Mouse (Mus musculus): ENCODE measurements around the gene Cux2.
A peak's percentile ranks its signal among the peaks of the same experiment; 100 is the strongest.

Cux2 gene

GRCm38 (mm10) chr5:121820161-121820560, 229.7 kb downstream of the Cux2 start:
- DNase-seq (ENCODE audit: low spot score in 2 of 2), result no peak

- DNase-seq (ENCODE audit: low spot score in 2 of 2), result no peak
Measured at GRCm38 (mm10) chr5:121819559-121819958, 230.3 kb downstream of the Cux2 start.

DNA sequence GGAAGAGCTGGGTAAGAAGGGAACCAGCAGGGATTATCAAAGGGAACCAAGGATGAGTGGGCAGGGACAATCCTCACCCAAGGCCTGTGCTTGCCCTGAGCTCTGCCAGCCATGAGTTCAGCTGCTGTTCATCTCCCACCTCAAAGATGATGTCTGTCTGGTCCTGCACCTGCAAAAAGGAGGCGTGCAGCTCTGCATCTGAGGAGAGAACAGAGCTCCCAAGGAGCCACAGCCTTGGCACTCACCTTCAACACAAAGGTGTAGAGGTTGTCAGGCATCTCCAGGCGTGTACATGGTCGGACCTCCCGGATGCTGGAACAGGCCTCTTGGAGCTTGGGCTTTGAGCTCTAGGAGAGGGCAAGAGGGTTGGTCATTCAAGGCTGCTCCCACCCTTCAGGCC, 231.0 kb downstream of the Cux2 start:
- no peak for DNase-seq (ENCODE audit: low spot score in 2 of 2)

- DNase-seq (ENCODE audit: low spot score in 2 of 2), result no peak
Measured at GRCm38 (mm10) chr5:121818401-121818800, 231.5 kb downstream of the Cux2 start.

GRCm38 (mm10) chr5:121817551-121817950, 232.4 kb downstream of the Cux2 start:
- DNase-seq (ENCODE audit: low spot score in 2 of 2), result no peak

GRCm38 (mm10) chr5:121816611-121817010, 233.3 kb downstream of the Cux2 start:
- no peak for DNase-seq (ENCODE audit: low spot score in 2 of 2)

GRCm38 (mm10) chr5:121815867-121816380, 234.0 kb downstream of the Cux2 start:
- no peak for DNase-seq (ENCODE audit: low spot score in 2 of 2)

DNA sequence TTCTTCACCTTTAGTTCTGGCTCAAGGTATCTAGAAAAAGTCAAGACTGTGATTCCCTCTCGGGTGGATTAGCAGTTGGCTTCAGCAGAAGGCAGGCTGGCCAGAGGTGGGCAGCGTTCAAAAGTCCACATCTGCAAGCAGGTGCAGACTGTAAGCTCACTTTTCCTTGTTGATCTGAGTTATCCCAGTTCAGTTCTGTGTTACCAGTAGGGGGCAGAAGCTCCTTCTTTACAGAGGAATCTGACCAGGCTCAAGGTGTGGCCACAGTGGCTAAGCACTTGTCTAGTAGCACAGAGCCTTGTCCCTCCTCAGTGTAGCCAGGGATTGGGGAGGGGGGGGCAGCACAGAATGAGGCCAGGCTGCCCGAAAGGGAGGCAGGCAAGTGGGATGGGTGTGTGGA, 234.8 kb downstream of the Cux2 start:
- DNase-seq (ENCODE audit: low spot score in 2 of 2), result peak in 1 of 2 experiments; percentile 5

DNA sequence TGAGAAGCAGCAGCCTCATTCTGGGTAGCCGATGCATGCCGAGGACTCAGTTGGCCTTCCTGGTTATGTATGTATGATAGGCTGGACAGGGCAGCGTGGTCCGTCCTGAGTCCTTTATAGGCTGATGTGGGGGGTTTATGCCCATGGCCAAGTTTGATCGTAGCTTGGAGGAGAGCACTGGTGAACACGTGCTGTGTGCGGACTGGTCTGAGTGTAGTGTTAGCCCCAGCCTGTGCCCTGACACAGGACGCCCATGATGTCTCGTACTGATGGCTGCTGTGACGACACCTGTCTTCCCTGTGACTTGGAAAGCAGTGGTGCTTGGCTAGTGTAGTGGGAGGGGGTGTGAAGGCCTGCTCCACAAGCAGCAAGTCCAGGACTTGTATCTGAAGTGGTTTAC, 236.2 kb downstream of the Cux2 start:
- DNase-seq (ENCODE audit: low spot score in 2 of 2), result no peak

GRCm38 (mm10) chr5:121812526-121813243, 237.2 kb downstream of the Cux2 start:
- no peak for DNase-seq (ENCODE audit: low spot score in 2 of 2)

GRCm38 (mm10) chr5:121811485-121811931, 238.4 kb downstream of the Cux2 start:
- no peak for DNase-seq (ENCODE audit: low spot score in 2 of 2)

DNA sequence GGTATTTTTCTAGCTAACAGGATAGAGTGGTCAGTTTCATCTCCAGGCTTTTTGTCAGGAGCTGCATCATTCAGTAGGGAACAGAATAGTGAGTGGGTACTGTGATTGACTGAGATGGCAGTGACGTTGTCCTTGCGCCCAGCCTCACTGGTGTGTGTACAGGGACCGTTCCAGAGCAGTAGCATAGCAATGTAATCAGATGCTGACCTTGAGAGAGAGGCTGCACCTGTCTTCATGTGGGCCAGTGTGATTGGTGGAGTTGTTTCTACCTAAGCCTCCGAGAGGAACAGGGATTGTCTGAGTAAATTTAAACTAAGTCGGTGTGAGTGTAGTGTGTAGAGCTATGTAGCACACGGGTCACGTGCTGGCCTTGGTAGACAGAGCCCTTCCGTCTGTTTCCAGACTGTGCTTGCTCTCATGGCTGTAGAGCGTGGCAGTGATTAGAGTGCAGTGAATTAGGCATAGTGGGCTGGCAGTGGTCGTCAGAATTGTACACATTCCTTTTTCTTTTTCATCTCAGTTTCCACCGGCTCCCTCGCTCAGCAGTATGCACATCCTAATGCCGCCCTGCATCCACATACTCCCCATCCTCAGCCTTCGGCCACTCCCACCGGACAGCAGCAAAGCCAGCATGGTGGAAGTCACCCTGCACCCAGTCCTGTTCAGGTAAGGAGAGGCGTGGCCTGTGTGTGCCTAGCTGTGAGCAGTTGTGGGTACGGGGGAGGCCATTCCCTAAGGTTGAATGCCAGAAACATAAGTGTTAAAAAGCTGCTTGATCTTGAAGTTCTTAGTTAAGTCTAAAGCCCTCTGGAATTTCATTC, 239.4 kb downstream of the Cux2 start:
- DNase-seq (ENCODE audit: low spot score in 2 of 2), result no peak

DNA sequence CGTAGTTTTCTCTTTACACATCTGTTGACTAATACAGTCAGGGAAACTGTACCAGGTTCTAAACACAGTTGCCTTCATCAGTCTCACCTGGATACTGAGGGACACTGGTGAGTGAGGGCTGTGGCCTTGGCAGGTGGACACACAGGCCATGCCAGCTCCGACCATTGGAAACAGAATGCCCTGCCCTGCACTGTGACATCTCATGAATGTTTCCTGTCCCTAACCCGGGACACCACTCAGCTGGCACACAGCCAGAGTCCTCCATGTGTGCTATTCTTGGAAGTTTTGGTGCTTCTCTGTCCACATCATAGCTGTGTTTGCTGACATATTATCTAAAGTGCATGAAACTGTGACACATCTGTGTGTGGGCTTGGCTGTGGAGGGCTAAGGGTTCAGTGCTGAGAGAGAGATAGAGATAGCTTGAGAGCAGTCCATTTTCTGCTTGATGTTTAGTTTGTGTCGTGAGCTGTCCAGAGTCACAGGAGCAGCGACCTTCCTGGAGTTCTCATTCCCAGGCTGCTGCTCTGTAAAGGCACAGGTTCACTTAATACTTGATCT, 240.2 kb downstream of the Cux2 start:
- no peak for DNase-seq (ENCODE audit: low spot score in 2 of 2)

DNA sequence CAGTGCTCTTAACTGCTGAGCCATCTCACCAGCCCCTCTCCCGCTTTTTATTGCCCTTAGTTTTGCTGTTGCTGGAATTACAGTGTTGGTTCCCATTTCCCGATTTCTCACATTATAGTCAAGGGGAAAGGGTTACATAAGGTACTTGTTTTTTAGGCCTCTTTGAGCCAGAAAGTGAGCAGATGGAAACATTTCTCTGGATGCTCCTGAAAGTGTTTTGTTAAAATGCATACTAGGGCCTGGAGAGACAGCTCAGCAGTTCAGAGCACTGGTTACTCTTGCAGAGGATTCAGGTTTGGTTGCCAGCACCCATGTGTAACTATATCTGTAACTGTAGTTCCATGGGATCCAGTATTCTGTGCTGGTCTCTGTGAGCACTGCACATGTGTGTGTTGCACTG, 241.7 kb downstream of the Cux2 start:
- DNase-seq (ENCODE audit: low spot score in 2 of 2), result no peak

DNA sequence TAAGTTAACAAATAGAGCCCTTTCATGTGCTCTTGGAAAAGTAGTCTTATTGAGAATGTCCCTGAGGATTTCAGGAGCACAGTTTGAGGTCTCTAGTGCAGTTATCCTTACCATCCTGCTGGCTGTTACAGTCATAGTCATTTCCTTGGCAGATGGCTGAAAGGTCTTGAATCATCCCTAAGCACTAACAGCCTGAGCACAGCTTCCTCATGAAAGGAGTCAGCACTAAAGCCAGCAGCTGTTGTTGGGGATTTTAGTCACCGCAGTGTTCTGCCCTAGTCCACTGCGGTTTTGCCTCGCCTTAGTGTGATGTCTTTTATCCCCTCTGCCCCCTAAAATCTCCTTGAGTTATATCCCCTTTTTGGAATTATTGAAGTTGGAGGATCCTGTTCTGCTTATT, 242.7 kb downstream of the Cux2 start:
- DNase-seq (ENCODE audit: low spot score in 2 of 2), result no peak
